Mouse (Mus musculus) layer of hippocampus, postnatal 25 days (tissue): ENCODE data around the gene Gm45713. TPM values are rescaled to one million over a fixed set of nuclear protein-coding genes. Genes with fewer than 3 reads are reported as not detected.
"Not testable (repeated sequence)": the region's sequence is repeated elsewhere in the genome, so short reads cannot be mapped to it uniquely, and the experiment has no call there.

ENCODE experiments used
- DNase-seq, 2 experiments: peaks; one replicate each; pipeline ENCODE4 v3.0.0; 2022; ENCODE audit warnings: mixed read lengths in 2 of 2, low spot score in 1 of 2; ENCODE audit errors: extremely low spot score in 1 of 2
- total RNA-seq, 2 experiments: library from RNA; stranded (reverse); gene quantifications; 2 replicates each; pipeline ENCODE4 v1.2.3; 2021

Gene Gm45713
- total RNA-seq, 2 experiments from 2014 or later = not detected

DNA sequence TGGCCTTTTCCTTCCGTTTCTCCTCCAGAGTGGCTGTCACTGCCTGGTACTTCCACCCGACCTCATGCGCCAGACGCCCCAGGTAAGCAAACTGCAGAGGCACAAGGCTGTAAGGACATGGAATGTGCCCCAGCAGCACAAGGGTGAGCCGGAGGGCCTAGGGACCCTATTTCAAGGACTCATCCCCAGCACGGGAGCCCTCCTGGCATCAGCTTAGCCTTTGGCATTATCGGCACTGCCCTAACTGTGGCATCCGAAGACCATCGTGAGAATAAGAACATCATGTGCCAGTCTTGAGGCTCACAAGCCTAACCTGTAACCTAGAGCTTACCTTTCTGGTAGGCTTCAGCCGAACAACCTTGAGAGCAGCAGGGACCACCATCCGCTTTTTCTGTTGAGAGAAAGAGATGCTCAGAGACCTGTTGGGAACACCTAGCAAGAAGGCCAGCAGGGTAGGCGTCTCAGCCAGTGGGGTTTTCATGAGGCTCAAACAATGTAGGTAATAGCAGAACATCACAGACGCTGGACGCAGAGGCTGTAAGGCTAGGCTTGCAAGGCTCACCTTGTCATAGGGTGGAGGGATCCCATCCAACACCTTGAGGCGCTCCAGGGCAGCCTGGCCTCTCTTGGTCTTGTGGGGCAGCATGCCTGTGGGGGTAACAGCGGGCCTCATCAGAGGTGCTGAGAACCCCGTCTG is 9.7 kb downstream of the Gm45713 start:
- no peak for DNase-seq

- DNase-seq = not testable (repeated sequence)
Observed at GRCm38 (mm10) chr7:45125649-45126048, 10.4 kb downstream of the Gm45713 start.

- no peak for DNase-seq
Observed at GRCm38 (mm10) chr7:45125144-45125600, 10.9 kb downstream of the Gm45713 start.

DNA sequence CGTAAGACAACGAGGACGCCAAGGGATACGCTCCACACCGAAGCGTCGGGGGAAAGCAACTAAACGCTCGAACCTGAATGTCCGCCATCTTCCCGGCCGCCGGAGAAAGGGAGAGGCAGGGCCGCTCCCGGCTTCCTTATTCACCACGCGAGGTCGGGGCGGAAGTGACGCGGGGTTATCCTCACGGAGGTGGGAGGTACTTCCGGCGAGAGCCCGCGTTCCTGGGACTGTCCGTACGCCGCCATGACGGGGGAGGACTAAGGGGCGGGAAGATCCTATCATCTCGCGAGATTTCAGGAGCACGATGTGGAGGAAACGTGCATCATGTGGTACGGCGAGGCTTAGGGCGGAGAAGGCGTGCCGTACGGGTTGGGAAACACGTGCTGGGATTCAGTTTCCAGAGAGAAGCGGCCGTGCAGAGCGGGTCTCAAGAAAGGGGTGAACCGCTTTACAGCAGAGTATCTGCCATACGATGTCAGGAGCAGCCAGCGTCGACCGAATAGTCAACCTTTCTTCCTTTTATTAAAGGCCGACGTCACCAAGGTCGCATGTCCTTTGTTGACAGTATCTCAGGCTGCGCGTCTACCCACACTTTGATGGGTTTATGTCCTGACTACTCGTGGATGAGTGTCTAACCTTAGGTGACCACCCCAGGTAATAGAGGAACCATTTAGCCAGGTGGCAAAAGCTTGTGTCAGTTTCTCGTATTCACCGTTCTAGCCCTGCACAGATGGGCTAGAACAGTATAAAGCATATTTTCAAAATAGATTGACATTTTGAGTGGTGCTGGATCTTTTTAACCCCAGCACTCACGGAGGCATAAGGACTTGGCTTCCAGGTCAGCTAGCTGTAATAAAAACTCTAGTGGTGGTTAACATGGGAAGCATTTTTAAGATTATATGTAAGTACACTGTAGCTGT is 11.5 kb downstream of the Gm45713 start, which contains the start of gene Rps11:
Gene Rps11, minus strand, starts transcription at position 216 of the 920 bp plus-strand sequence.
- peak; percentile 94 to 96 for DNase-seq

- DNase-seq = no peak
Observed at GRCm38 (mm10) chr7:45123186-45123570, 12.9 kb downstream of the Gm45713 start.

DNA sequence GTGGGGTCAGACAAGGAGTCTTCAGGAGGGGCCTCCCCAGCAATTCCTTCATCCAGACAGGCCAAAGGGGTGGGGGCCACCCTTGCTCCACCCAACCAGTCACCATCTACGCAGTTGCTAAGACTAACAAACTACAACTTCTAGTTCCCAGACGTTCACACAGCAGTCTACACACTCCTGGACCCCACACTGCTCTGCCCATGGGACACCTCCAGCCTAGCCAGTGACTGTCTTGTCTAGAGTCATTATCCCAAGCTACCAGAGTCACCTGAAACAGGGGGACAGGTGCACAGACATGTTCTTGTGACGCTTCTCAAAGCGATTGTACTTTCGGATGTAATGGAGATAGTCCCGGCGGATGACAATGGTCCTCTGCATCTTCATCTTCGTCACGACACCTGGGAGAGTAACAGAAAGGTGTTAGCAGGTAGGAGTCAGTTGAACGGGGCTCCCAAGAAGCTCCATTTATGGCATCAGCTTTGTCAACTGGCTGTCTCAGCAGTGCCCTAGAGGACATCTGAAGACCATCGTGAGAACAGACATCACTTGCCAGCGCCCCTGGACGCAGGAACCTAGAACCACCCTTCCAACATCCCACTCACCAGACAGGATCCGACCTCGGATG is 13.4 kb downstream of the Gm45713 start:
- DNase-seq = no peak

GRCm38 (mm10) chr7:45121966-45122365 is 14.1 kb downstream of the Gm45713 start:
- no peak for DNase-seq

GRCm38 (mm10) chr7:45121404-45121803 is 14.6 kb downstream of the Gm45713 start:
- DNase-seq = no peak

DNA sequence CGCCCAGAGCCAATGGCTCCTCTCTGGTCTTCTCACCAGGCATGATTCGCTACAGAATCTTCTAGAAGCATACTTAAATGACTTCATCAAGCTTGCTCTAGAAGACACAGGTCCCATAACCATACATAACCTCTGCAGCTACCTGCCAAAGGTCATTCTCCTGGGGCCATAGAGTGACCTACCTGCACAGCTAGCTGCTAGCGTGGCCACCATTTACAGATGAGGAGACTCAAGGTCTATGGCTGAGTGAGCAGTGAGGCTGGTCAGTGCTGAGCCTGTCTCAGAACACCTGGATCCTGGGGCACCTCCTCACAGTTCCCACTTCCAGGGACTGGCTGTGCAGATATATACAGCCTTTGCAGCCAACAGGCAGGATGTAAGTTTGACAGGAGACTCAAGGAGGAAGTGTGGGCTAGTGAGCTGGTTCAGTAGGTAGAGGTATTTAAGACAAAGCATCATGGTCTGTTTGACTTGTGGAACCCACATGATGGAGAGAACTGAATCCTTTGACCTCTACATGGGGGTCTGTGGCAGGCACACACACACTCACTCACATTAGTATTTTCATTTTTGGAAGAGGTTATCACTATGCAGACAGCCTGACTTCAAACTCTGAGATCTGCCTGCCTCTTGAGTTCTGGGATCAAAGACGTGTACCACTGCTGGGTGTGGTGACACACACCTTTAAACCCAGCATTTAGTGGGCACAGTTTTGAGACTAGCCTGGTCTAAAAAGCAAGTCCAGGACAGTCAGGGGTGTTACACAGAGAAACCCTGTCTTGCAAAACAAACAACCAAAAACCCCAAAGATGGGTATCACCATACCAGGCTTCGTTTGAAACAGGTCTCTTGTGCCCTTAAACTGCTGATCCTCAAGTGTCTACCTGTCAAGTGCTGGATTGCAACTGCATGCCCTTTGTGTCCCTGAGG is 16.0 kb downstream of the Gm45713 start:
- no peak for DNase-seq

DNA sequence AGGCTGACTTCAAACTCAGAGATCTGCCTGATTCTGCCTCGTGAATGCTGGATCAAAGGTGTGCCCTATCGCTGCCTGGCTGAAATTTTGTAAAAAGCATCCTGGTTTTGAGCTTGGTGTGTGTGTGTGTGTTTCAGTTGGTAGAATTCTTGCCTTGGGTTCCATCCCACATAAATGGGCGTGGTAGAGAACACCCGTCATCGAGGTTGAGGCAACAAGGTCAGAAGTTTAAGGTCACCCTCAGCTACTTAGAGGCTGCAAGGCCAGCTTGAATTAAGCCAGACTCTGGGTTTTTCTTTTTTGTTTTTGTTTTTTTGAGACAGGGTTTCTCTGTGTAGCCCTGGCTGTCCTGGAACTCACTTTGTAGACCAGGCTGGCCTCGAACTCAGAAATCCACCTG is 17.7 kb downstream of the Gm45713 start:
- DNase-seq = no peak

DNA sequence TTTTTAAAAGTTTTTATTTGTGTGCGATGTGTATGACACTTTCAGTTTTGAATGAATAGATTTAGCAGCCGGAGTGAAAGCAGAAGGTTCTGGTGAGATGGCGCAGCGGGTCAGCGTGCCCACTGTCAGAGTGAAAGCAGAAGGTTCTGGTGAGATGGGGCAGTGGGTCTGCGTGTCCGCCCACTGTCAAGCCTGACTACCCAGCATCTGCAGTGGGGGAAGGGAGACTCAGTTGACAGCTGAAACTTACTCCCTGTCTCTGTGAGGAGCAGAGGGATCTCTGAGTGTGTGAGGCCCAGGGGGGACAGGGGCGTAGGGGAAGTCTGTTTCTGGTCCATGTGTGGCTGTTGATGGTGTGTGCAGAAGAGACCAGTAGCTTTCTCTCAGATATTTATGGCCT is 18.5 kb downstream of the Gm45713 start:
- DNase-seq = no peak

- DNase-seq = no peak
Observed at GRCm38 (mm10) chr7:45113476-45113875, 22.6 kb downstream of the Gm45713 start.

DNA sequence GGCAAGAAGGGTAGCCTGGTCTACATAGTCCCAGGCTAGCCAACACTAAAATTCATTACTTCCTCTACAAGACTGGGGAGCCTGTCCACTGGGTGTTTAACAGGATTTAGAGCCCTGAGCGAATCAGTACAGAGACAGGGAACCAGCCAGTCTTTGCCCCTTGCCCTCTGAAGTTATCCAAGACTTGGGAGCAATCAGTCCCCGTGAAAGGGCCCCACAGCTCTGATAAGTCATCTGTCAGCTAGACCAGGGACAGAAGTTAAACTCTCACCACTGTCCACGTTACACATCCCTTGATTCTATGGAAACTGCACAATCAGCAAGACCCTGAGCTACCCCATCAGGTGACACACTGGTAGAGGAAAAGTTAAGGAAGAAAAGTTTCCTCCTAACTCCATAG is 23.5 kb downstream of the Gm45713 start:
- DNase-seq = no peak

DNA sequence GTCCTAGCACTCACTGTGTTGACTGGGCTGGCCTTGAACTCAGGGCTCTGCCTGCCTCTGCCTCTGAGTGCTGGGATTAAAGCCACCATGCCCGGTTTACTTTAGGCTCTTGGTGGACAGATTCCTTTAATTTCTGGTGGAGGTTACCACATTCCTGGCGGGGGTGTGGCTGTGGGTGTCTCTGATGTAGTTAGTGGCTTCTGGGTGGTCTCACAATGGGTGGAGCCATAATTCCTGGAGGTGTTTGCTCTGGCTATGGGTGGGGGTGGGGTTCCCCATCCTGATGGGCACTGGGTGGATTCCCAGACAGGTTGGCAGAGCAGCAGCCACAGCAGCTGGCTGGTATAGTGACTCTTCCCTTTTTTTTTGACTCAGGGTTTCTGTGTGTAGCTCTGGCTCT is 24.1 kb downstream of the Gm45713 start:
- DNase-seq = no peak

DNA sequence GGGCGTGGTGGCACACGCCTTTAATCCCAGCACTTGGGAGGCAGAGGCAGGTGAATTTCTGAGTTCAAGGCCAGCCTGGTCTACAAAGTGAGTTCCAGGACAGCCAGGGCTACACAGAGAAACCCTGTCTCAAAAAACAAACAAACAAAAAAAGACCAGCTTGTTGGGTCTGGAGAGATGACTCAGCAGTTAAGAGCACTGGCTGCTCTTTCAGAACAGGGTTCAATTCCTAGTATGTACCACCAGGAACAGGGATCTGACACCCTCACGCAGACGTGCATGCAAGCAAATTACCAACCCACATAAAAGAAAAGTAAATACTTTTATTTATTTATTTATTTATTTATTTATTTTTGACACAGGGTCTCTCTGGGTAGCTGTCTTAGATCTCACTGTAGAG is 25.9 kb downstream of the Gm45713 start:
- not testable (repeated sequence) for DNase-seq

DNA sequence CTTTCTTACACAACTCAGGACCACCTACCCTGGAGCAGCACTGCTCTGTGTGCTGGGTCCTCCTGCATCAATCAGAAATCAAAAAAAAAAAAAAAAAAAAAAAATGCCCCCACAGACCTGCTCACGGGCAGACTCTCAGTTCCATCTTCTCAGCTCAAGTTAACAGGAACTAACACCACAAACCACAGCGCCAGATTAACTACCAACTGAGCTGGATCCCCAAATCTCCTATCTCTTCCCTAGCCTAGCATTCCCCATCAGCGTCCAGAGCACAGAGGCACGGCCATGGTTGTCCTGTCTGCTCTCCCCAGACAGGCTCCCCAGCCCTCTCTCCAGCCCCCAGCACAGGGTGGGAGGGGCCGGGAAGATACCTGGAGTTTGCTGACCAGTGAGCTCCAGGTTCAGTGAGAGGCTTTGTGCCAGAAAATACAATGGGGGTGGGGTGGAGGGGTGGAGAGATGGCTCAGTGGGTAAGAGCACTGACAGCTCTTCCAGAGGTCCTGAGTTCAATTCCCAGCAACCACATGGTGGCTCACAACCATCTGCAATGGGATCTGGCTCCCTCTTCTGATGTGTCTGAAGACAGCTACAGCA is 28.9 kb downstream of the Gm45713 start:
- DNase-seq = no peak

GRCm38 (mm10) chr7:45106441-45106840 is 29.6 kb downstream of the Gm45713 start:
- DNase-seq = no peak

GRCm38 (mm10) chr7:45105491-45105890 is 30.5 kb downstream of the Gm45713 start:
- no peak for DNase-seq

- DNase-seq = no peak
Observed at GRCm38 (mm10) chr7:45104941-45105340, 31.1 kb downstream of the Gm45713 start.
